Mouse (Mus musculus): ENCODE data around the gene Irf6.
A peak's percentile ranks its signal among the peaks of the same experiment; 100 is the strongest.

Gene Irf6

GRCm38 (mm10) chr1:193200640-193201382, 47.9 kb downstream of the Irf6 start:
- DNase-seq (ENCODE audit: extremely low spot score) = no peak

- no peak for DNase-seq (ENCODE audit: extremely low spot score)
These were observed 48.5 kb downstream of the Irf6 start, which contains the start of gene Traf3ip3 for GRCm38 (mm10) chr1:193201383-193201778. TSS of gene Traf3ip3 (minus strand) at chr1:193201703.

- DNase-seq (ENCODE audit: extremely low spot score) = no peak
These were observed 50.9 kb downstream of the Irf6 start for GRCm38 (mm10) chr1:193203821-193204220.

- DNase-seq (ENCODE audit: extremely low spot score) = no peak
These were observed 52.5 kb downstream of the Irf6 start for GRCm38 (mm10) chr1:193205431-193205830.

- DNase-seq (ENCODE audit: extremely low spot score) = no peak
These were observed 54.6 kb downstream of the Irf6 start, which contains the start of gene Lamb3 for GRCm38 (mm10) chr1:193207503-193207902. TSS of gene Lamb3 (plus strand) at chr1:193207699.

GRCm38 (mm10) chr1:193208178-193208577, 55.3 kb downstream of the Irf6 start:
- peak; percentile 30 for DNase-seq (ENCODE audit: extremely low spot score)

- DNase-seq (ENCODE audit: extremely low spot score) = no peak
These were observed 58.5 kb downstream of the Irf6 start for GRCm38 (mm10) chr1:193211371-193211770.

- DNase-seq (ENCODE audit: extremely low spot score) = no peak
These were observed 61.1 kb downstream of the Irf6 start for GRCm38 (mm10) chr1:193214053-193214452.

- no peak for DNase-seq (ENCODE audit: extremely low spot score)
These were observed 63.1 kb downstream of the Irf6 start for GRCm38 (mm10) chr1:193216000-193216399.

GRCm38 (mm10) chr1:193220408-193220807, 67.5 kb downstream of the Irf6 start:
- no peak for DNase-seq (ENCODE audit: extremely low spot score)
